Mouse (Mus musculus) gastrocnemius, postnatal 36 days (tissue): ENCODE results near the gene Trak1. TPM values are rescaled to one million over a fixed set of nuclear protein-coding genes. Genes with fewer than 3 reads are reported as not detected.
A peak's percentile ranks its signal among the peaks of the same experiment; 100 is the strongest.

Source experiments
- DNase-seq, 2 experiments: peaks; one replicate each; pipeline ENCODE4 v3.0.0; 2022
- intact Hi-C: fragments of 180-260 bp; cut with DNase I; formaldehyde crosslinking; loops from one replicate; pipeline ENCODE4 v1.15.1; 2025
- total RNA-seq, 2 experiments: library from RNA; stranded (reverse); gene quantifications; 2 replicates each; pipeline ENCODE4 v1.2.3; 2021

Trak1 gene
- total RNA-seq, 2 experiments from 2014 or later = 182 to 188 TPM

GRCm38 (mm10) chr9:121415626-121416241 lies 118.4 kb downstream of the Trak1 start:
- intact Hi-C loops = no loop called here
- no peak for DNase-seq

- DNase-seq = no peak
- intact Hi-C loops = no loop called here
These were observed 119.2 kb downstream of the Trak1 start for GRCm38 (mm10) chr9:121416460-121416859.

- intact Hi-C loops = no loop called here
These were observed 119.8 kb downstream of the Trak1 start for GRCm38 (mm10) chr9:121416872-121417637.

GRCm38 (mm10) chr9:121419011-121419410 lies 121.7 kb downstream of the Trak1 start:
- intact Hi-C loops = no loop called here
- DNase-seq = no peak

More at GRCm38 (mm10) chr9:121416872-121417637, 119.8 kb downstream of the Trak1 start:
- no peak for DNase-seq

- DNase-seq = no peak
- intact Hi-C loops = no loop called here
These were observed 122.3 kb downstream of the Trak1 start for GRCm38 (mm10) chr9:121419573-121419972.

GRCm38 (mm10) chr9:121420817-121421216 lies 123.5 kb downstream of the Trak1 start:
- intact Hi-C loops = no loop called here
- no peak for DNase-seq

- intact Hi-C loops = no loop called here
- DNase-seq = no peak
These were observed 125.1 kb downstream of the Trak1 start for GRCm38 (mm10) chr9:121422402-121422801.

GRCm38 (mm10) chr9:121423621-121424020 lies 126.3 kb downstream of the Trak1 start:
- intact Hi-C loops = no loop called here
- DNase-seq = no peak

GRCm38 (mm10) chr9:121424281-121425164 lies 127.2 kb downstream of the Trak1 start:
- intact Hi-C loops = no loop called here
- DNase-seq = no peak

- no peak for DNase-seq
- intact Hi-C loops = no loop called here
These were observed 129.1 kb downstream of the Trak1 start for GRCm38 (mm10) chr9:121426451-121426850.

- DNase-seq = no peak
- intact Hi-C loops = no loop called here
These were observed 129.6 kb downstream of the Trak1 start for GRCm38 (mm10) chr9:121426902-121427301.

- intact Hi-C loops = no loop called here
- no peak for DNase-seq
These were observed 132.3 kb downstream of the Trak1 start for GRCm38 (mm10) chr9:121429592-121429991.

GRCm38 (mm10) chr9:121430379-121430778 lies 133.1 kb downstream of the Trak1 start:
- DNase-seq = peak in 1 of 2 experiments; percentile 30
- intact Hi-C loops = loop anchor here (5.0 kb wide), 1 partner anchor 33 kb away; no protein-coding TSS in a partner anchor

GRCm38 (mm10) chr9:121433745-121434528 lies 136.6 kb downstream of the Trak1 start:
- intact Hi-C loops = loop anchor here (5.0 kb wide), 1 partner anchor 37 kb away; no protein-coding TSS in a partner anchor

GRCm38 (mm10) chr9:121435332-121435956 lies 138.1 kb downstream of the Trak1 start:
- DNase-seq = no peak
- intact Hi-C loops = no loop called here

More at GRCm38 (mm10) chr9:121433745-121434528, 136.6 kb downstream of the Trak1 start:
- no peak for DNase-seq

GRCm38 (mm10) chr9:121436501-121436900 lies 139.2 kb downstream of the Trak1 start:
- intact Hi-C loops = no loop called here
- DNase-seq = no peak

- intact Hi-C loops = no loop called here
- no peak for DNase-seq
These were observed 144.8 kb downstream of the Trak1 start for GRCm38 (mm10) chr9:121442145-121442544.

GRCm38 (mm10) chr9:121443696-121444366 lies 146.5 kb downstream of the Trak1 start:
- DNase-seq = no peak
- intact Hi-C loops = no loop called here

GRCm38 (mm10) chr9:121444367-121444707 lies 147.0 kb downstream of the Trak1 start:
- DNase-seq = no peak
- intact Hi-C loops = no loop called here
